Mouse (Mus musculus): Measurements from ENCODE around the gene Zfp455.

- no peak for TF ChIP-seq POLR2A (IDR thresholded peaks at IDR 0.05; ENCODE audit: insufficient read length, low read depth)
- TF ChIP-seq TCF12 (IDR thresholded peaks at IDR 0.05; ENCODE audit: insufficient read depth, poor library complexity, severe bottlenecking) = no peak
- no peak for TF ChIP-seq CEBPB (IDR thresholded peaks at IDR 0.05; ENCODE audit: insufficient read depth, poor library complexity, severe bottlenecking)
- no peak for TF ChIP-seq E2F4 (IDR thresholded peaks at IDR 0.05; ENCODE audit: insufficient read depth)
- no peak for TF ChIP-seq MYOG (IDR thresholded peaks at IDR 0.05; ENCODE audit: control insufficient read depth in 1 of 3, insufficient read depth in 1 of 3, insufficient read length in 2 of 3, low read depth in 2 of 3)
Observed at GRCm38 (mm10) chr13:67194340-67194894, at the start of gene Zfp455.

All from myocyte (in vitro differentiated cells).